Mouse (Mus musculus): ENCODE data around the gene Ezr. TPM values are rescaled to one million over a fixed set of nuclear protein-coding genes. Genes with fewer than 3 reads are reported as not detected.

Ezr gene
- polyA plus RNA-seq, 1 experiment from 2014 or later = 289 TPM

GRCm38 (mm10) chr17:6764730-6765129 lies 17.9 kb downstream of the Ezr start:
- no peak overlapping the region for H3K9ac ChIP-seq (ENCODE audit: low read length)
- H3K4me3 ChIP-seq (ENCODE audit: low read depth, low read length) = no peak overlapping the region
- no peaks in the 10 kb centered on the region for H3K27me3 ChIP-seq (ENCODE audit: control insufficient read depth, insufficient read depth, low read length)
- H3K4me1 ChIP-seq (replicated peaks; ENCODE audit: control insufficient read depth, insufficient read depth) = no peaks in the 10 kb centered on the region
- no peaks in the 10 kb centered on the region for H3K36me3 ChIP-seq (ENCODE audit: control insufficient read depth, insufficient read depth, low read length)
- DNase-seq (ENCODE audit: low spot score) (no peak), ATAC-seq (ENCODE audit: low FRiP score, low TSS enrichment) (no peak)
- H3K4me2 ChIP-seq (replicated peaks; ENCODE audit: low read depth) = no peak overlapping the region
- 83% methylated on average over 4 of the region's 4 CpGs for WGBS
- no peaks in the 10 kb centered on the region for H3K9me3 ChIP-seq (ENCODE audit: control insufficient read depth, low read length)
- no peak for TF ChIP-seq CTCF (IDR thresholded peaks at IDR 0.05; ENCODE audit: low read depth)
- no peak for TF ChIP-seq EP300 (optimal IDR thresholded peaks at IDR 0.05)
- 0 out of 2 replicates have a peak overlapping the region, but pooled peaks have one; percentile 35 for H3K27ac ChIP-seq (replicated peaks)

- H3K4me1 ChIP-seq (replicated peaks; ENCODE audit: control insufficient read depth, insufficient read depth) = no peaks in the 10 kb centered on the region
These were observed 18.4 kb downstream of the Ezr start for GRCm38 (mm10) chr17:6764227-6764593.

GRCm38 (mm10) chr17:6763513-6764226 lies 18.9 kb downstream of the Ezr start:
- TF ChIP-seq CTCF (IDR thresholded peaks at IDR 0.05; ENCODE audit: low read depth) (no peak), EP300 (optimal IDR thresholded peaks at IDR 0.05) (no peak)
- no peak overlapping the region for H3K4me2 ChIP-seq (replicated peaks; ENCODE audit: low read depth)

More at GRCm38 (mm10) chr17:6764227-6764593, 18.4 kb downstream of the Ezr start:
- no peak for TF ChIP-seq EP300 (optimal IDR thresholded peaks at IDR 0.05)
- TF ChIP-seq CTCF (IDR thresholded peaks at IDR 0.05; ENCODE audit: low read depth) = no peak
- ATAC-seq (ENCODE audit: low FRiP score, low TSS enrichment) = no peak
- H3K4me3 ChIP-seq (ENCODE audit: low read depth, low read length) = no peak overlapping the region
- no peak overlapping the region for H3K4me2 ChIP-seq (replicated peaks; ENCODE audit: low read depth)
- WGBS = 69% methylated on average over 7 of the region's 7 CpGs
- H3K27me3 ChIP-seq (ENCODE audit: control insufficient read depth, insufficient read depth, low read length) = no peaks in the 10 kb centered on the region
- no peaks in the 10 kb centered on the region for H3K36me3 ChIP-seq (ENCODE audit: control insufficient read depth, insufficient read depth, low read length)
- H3K9ac ChIP-seq (ENCODE audit: low read length) = no peak overlapping the region
- no peak for DNase-seq (ENCODE audit: low spot score)
- no peak overlapping the region for H3K27ac ChIP-seq (replicated peaks)
- H3K9me3 ChIP-seq (ENCODE audit: control insufficient read depth, low read length) = no peaks in the 10 kb centered on the region

GRCm38 (mm10) chr17:6759717-6760292 lies 22.8 kb downstream of the Ezr start:
- no peak overlapping the region for H3K9ac ChIP-seq (ENCODE audit: low read length)
- ATAC-seq (ENCODE audit: low FRiP score, low TSS enrichment) (no peak), DNase-seq (ENCODE audit: low spot score) (no peak)
- H3K4me1 ChIP-seq (replicated peaks; ENCODE audit: control insufficient read depth, insufficient read depth) = no peaks in the 10 kb centered on the region
- TF ChIP-seq EP300 (optimal IDR thresholded peaks at IDR 0.05) (no peak), CTCF (IDR thresholded peaks at IDR 0.05; ENCODE audit: low read depth) (no peak)
- no peaks in the 10 kb centered on the region for H3K9me3 ChIP-seq (ENCODE audit: control insufficient read depth, low read length)
- H3K36me3 ChIP-seq (ENCODE audit: control insufficient read depth, insufficient read depth, low read length) = no peaks in the 10 kb centered on the region
- H3K27ac ChIP-seq (replicated peaks) = 0 out of 2 replicates have a peak overlapping the region, but pooled peaks have one; percentile 3
- H3K4me2 ChIP-seq (replicated peaks; ENCODE audit: low read depth) = no peak overlapping the region
- H3K27me3 ChIP-seq (ENCODE audit: control insufficient read depth, insufficient read depth, low read length) = no peaks in the 10 kb centered on the region
- 48% methylated on average over 9 of the region's 9 CpGs for WGBS
- H3K4me3 ChIP-seq (ENCODE audit: low read depth, low read length) = no peak overlapping the region

More at GRCm38 (mm10) chr17:6763513-6764226, 18.9 kb downstream of the Ezr start:
- DNase-seq (ENCODE audit: low spot score) (no peak), ATAC-seq (ENCODE audit: low FRiP score, low TSS enrichment) (no peak)
- no peak overlapping the region for H3K9ac ChIP-seq (ENCODE audit: low read length)
- no peak overlapping the region for H3K4me3 ChIP-seq (ENCODE audit: low read depth, low read length)
- no peak overlapping the region for H3K27ac ChIP-seq (replicated peaks)
- H3K36me3 ChIP-seq (ENCODE audit: control insufficient read depth, insufficient read depth, low read length) = no peaks in the 10 kb centered on the region
- no peaks in the 10 kb centered on the region for H3K27me3 ChIP-seq (ENCODE audit: control insufficient read depth, insufficient read depth, low read length)
- H3K9me3 ChIP-seq (ENCODE audit: control insufficient read depth, low read length) = no peaks in the 10 kb centered on the region
- 44% methylated on average over 7 of the region's 7 CpGs for WGBS
- no peaks in the 10 kb centered on the region for H3K4me1 ChIP-seq (replicated peaks; ENCODE audit: control insufficient read depth, insufficient read depth)

GRCm38 (mm10) chr17:6758845-6759244 lies 23.7 kb downstream of the Ezr start:
- Histone ChIP-seq H3K27ac (replicated peaks) (peak overlapping the region; percentile 67), H3K4me1 (replicated peaks; ENCODE audit: control insufficient read depth, insufficient read depth) (no peaks in the 10 kb centered on the region), H3K4me3 (ENCODE audit: low read depth, low read length) (no peak overlapping the region), H3K9ac (ENCODE audit: low read length) (no peak overlapping the region), H3K4me2 (replicated peaks; ENCODE audit: low read depth) (no peak overlapping the region), H3K27me3 (ENCODE audit: control insufficient read depth, insufficient read depth, low read length) (no peaks in the 10 kb centered on the region), H3K36me3 (ENCODE audit: control insufficient read depth, insufficient read depth, low read length) (no peaks in the 10 kb centered on the region), H3K9me3 (ENCODE audit: control insufficient read depth, low read length) (no peaks in the 10 kb centered on the region)
- ATAC-seq (ENCODE audit: low FRiP score, low TSS enrichment) = no peak
- TF ChIP-seq EP300 (optimal IDR thresholded peaks at IDR 0.05) (no peak), CTCF (IDR thresholded peaks at IDR 0.05; ENCODE audit: low read depth) (no peak)
- DNase-seq (ENCODE audit: low spot score) = no peak
- WGBS = 61% methylated on average over 8 of the region's 8 CpGs

- TF ChIP-seq CTCF (IDR thresholded peaks at IDR 0.05; ENCODE audit: low read depth) = no peak
- H3K4me2 ChIP-seq (replicated peaks; ENCODE audit: low read depth) = no peak overlapping the region
- no peak overlapping the region for H3K9ac ChIP-seq (ENCODE audit: low read length)
- WGBS = 65% methylated on average over 16 of the region's 16 CpGs
- peak overlapping the region; percentile 67 for H3K27ac ChIP-seq (replicated peaks)
- no peaks in the 10 kb centered on the region for H3K27me3 ChIP-seq (ENCODE audit: control insufficient read depth, insufficient read depth, low read length)
- H3K4me3 ChIP-seq (ENCODE audit: low read depth, low read length) = no peak overlapping the region
- H3K9me3 ChIP-seq (ENCODE audit: control insufficient read depth, low read length) = no peaks in the 10 kb centered on the region
- ATAC-seq (ENCODE audit: low FRiP score, low TSS enrichment) (no peak; the same call in 1 of the 2 replicates), DNase-seq (ENCODE audit: low spot score) (no peak)
- no peaks in the 10 kb centered on the region for H3K4me1 ChIP-seq (replicated peaks; ENCODE audit: control insufficient read depth, insufficient read depth)
- no peaks in the 10 kb centered on the region for H3K36me3 ChIP-seq (ENCODE audit: control insufficient read depth, insufficient read depth, low read length)
These were observed 24.7 kb downstream of the Ezr start for GRCm38 (mm10) chr17:6757902-6758301.

Data from stomach, postnatal 0 days (tissue).